Mouse (Mus musculus) C2C12 (cell line): ENCODE results near the gene Golim4. TPM values are rescaled to one million over a fixed set of nuclear protein-coding genes. Genes with fewer than 3 reads are reported as not detected.

Experiments used
- H3K27me3 ChIP-seq: one replicate; pipeline ENCODE4 v1.6.1; 2011; ENCODE audit not compliant: control insufficient read depth, insufficient read depth, insufficient read length
- H3K36me3 ChIP-seq: one replicate; pipeline ENCODE4 v1.6.1; 2011; ENCODE audit not compliant: control insufficient read depth, insufficient read depth
- H3K4me3 ChIP-seq: one replicate; pipeline ENCODE4 v1.5.1; 2011; ENCODE audit warnings: mild to moderate bottlenecking, control low read depth; ENCODE audit not compliant: poor library complexity, insufficient read depth, severe bottlenecking
- H3K79me2 ChIP-seq: one replicate; pipeline ENCODE4 v1.6.1; 2011; ENCODE audit not compliant: control insufficient read depth, insufficient read depth
- H3K79me3 ChIP-seq: one replicate; pipeline ENCODE4 v1.6.1; 2011; ENCODE audit warnings: low read depth, control low read depth
- H3ac ChIP-seq: one replicate; pipeline ENCODE3; 2011; ENCODE audit warnings: low read depth; ENCODE audit not compliant: control insufficient read depth, insufficient read length
- CEBPB ChIP-seq: IDR thresholded peaks from one replicate; pipeline ENCODE4 v1.6.1; 2011; ENCODE audit warnings: low read depth, mild to moderate bottlenecking, control low read depth, moderate library complexity
- CTCF ChIP-seq: IDR thresholded peaks from one replicate; pipeline ENCODE4 v1.5.1; 2011; ENCODE audit not compliant: control insufficient read depth, insufficient read depth, insufficient read length
- FOSL1 ChIP-seq: IDR thresholded peaks from one replicate; pipeline ENCODE4 v1.8.0; 2011; ENCODE audit warnings: mild to moderate bottlenecking, low read length; ENCODE audit not compliant: poor library complexity, insufficient read depth, severe bottlenecking
- MAX ChIP-seq: IDR thresholded peaks from one replicate; pipeline ENCODE4 v1.6.1; 2011; ENCODE audit warnings: mild to moderate bottlenecking, control low read depth
- MYOD1 ChIP-seq: IDR thresholded peaks from one replicate; pipeline ENCODE4 v1.6.1; 2011; ENCODE audit warnings: low read depth; ENCODE audit not compliant: control insufficient read depth, insufficient read length
- MYOG ChIP-seq: IDR thresholded peaks from one replicate; pipeline ENCODE4 v1.6.1; 2011; ENCODE audit not compliant: control insufficient read depth, insufficient read length; ENCODE audit errors: extremely low read depth
- USF1 ChIP-seq: IDR thresholded peaks from one replicate; pipeline ENCODE4 v1.6.1; 2011; ENCODE audit warnings: low read depth, mild to moderate bottlenecking, control low read depth, moderate library complexity
- polyA plus RNA-seq: library from polyadenylated mRNA; unstranded; fragments of >200 nt; fragmentation: generic; extraction: Trizol; gene quantifications from one replicate; pipeline ENCODE4 v1.2.1, GENCODE M21; 2012; ENCODE audit warnings: missing spikeins

Gene Golim4
- polyA plus RNA-seq, 1 experiment, result 12.0 TPM

DNA sequence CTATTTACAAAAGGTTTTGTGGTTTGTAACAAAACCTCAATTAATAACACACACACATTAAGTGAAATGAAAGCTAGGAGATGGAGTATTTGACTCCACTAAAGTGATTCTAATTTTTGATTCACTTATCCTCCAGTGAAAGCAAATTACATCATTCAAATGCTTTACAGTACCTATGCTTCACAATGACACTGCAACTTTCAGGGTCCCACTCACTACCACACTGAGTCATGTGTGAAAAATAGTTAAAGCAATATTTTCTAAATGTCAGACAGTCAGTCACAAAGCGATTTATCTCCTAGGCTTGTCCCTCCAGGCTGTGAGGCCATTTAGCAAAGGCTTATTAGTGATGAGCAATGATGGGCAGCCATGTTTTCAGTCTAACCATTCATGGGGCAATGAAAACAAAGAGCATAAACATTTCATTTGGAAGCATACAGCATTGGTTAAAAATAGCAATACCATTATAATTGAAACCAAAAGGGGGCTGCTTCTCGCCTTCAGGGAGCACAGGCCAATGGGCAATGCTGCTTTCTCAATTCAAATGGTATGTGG lies 8.1 kb downstream of the Golim4 start:
- no peaks in the 10 kb centered on the region for H3K36me3 ChIP-seq
- H3K79me3 ChIP-seq, result peaks cover 40% of the 10 kb centered on the region
- no peak for TF ChIP-seq MYOD1
- TF ChIP-seq MAX, result no peak
- TF ChIP-seq USF1, result no peak
- TF ChIP-seq CTCF, result no peak
- no peak for TF ChIP-seq CEBPB
- TF ChIP-seq FOSL1, result no peak
- no peak for TF ChIP-seq MYOG
- no peak overlapping the region for H3K4me3 ChIP-seq
- H3ac ChIP-seq, result no peak overlapping the region
- H3K27me3 ChIP-seq, result no peaks in the 10 kb centered on the region
- H3K79me2 ChIP-seq, result peaks cover 80% of the 10 kb centered on the region

DNA sequence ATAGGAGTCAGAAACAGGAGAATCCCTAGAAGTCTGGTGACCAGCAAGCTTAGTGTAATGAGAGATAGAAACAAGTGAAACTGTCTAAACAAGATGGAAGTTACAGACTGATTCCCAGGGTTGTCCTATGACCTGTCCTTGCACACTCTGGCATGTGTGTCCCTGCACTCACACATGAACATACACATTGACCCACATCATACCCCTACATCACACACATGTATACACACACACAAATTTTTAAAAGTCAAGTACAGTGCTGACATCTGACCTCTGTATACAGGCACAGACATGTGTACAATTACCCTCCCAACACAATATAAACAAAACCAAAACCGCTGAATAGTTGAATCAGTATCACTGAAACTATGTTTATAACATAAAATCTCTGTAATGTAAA lies 8.7 kb downstream of the Golim4 start:
- H3K79me2 ChIP-seq, result peaks cover 75% of the 10 kb centered on the region
- peaks cover 36% of the 10 kb centered on the region for H3K79me3 ChIP-seq
- no peak overlapping the region for H3K4me3 ChIP-seq
- H3K27me3 ChIP-seq, result no peaks in the 10 kb centered on the region
- TF ChIP-seq MYOD1 (no peak), CTCF (no peak), CEBPB (no peak), FOSL1 (no peak)
- H3K36me3 ChIP-seq, result no peaks in the 10 kb centered on the region
- no peak overlapping the region for H3ac ChIP-seq

DNA sequence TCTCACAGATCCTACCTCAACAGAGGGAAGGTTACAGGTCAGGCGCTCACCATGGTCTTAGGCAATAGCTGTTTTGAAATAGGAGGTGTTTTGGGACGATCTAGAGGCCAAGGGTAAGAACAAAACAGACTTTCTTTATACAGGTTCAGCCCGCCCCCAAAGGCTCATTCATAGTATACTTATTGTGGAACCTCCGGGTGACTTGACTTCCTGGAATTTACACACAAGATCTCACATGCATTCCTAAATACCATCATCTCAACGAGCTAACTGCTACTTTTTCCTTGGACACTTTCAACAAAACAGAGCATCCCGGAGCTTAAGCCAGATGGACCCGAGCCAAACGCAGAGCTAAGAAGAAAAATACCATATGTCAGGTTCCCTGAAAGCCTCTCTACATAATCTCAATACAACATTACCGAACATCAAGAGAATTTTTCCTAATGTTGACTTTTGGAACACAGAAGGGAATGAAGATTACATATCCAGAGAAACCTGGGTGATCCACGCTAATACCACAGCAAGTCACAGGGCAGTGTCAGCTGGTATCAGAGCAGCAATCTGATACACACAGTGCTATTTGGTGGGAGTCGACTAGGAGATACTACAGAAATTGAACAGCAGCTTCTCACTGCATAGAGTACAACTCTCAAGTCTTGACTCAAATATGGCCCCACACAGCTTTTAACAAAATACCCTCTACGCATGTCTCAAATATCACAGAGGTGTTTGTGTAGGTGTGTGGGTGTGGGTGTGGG lies 14.3 kb downstream of the Golim4 start:
- Histone ChIP-seq H3K4me3 (no peak overlapping the region), H3ac (no peak overlapping the region), H3K79me2 (peaks cover 50% of the 10 kb centered on the region), H3K79me3 (peaks cover 7% of the 10 kb centered on the region), H3K27me3 (no peaks in the 10 kb centered on the region), H3K36me3 (no peaks in the 10 kb centered on the region)
- no peak for TF ChIP-seq CEBPB
- TF ChIP-seq USF1, result no peak
- TF ChIP-seq MYOD1, result no peak
- no peak for TF ChIP-seq MAX
- no peak for TF ChIP-seq FOSL1
- TF ChIP-seq MYOG, result no peak
- TF ChIP-seq CTCF, result no peak

DNA sequence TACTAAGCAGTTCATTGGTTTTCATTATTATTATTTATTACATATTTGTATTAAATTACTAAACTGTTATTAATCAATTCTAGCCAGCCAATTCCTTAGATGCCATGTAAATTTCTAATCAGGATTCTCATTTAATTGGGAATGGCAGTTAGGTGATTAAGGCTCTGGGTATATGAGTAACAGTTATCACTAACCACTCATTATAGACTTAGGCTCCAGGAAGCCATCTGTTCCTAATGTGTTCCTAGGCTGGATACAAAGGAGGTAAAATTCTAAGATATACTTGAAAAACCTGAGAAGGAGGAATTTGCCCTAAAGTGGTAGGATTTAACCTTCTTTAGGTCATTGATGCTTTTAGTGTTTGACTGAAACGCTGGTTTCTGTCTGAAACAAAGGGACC lies 14.9 kb downstream of the Golim4 start:
- no peak overlapping the region for H3K4me3 ChIP-seq
- no peak overlapping the region for H3ac ChIP-seq
- peaks cover 7% of the 10 kb centered on the region for H3K79me3 ChIP-seq
- no peak for TF ChIP-seq FOSL1
- no peak for TF ChIP-seq MAX
- TF ChIP-seq CTCF, result no peak
- no peak for TF ChIP-seq MYOD1
- TF ChIP-seq MYOG, result no peak
- TF ChIP-seq USF1, result no peak
- no peak for TF ChIP-seq CEBPB
- H3K27me3 ChIP-seq, result no peaks in the 10 kb centered on the region
- H3K36me3 ChIP-seq, result no peaks in the 10 kb centered on the region
- H3K79me2 ChIP-seq, result peaks cover 44% of the 10 kb centered on the region

DNA sequence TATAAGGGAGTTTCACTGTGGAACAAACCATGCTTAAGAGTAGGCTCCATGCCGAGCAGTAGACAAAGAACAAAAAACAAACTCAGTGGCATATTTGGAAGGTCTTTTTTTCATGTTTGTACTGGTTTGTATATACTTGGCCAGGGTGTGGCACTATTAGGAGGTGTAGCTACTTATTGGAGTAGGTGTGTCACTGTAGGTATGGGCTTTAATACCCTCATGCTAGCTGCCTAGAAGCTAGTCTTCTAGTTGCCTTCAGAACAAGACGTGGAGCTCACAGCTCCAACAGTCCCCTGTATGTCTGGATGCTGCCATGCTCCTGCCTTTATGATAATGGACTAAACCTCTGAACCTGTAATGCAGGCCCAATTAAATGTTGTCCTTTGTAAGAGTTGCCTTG lies 20.6 kb downstream of the Golim4 start:
- Histone ChIP-seq H3K27me3 (no peaks in the 10 kb centered on the region), H3ac (no peak overlapping the region), H3K79me2 (peaks cover 31% of the 10 kb centered on the region), H3K4me3 (no peak overlapping the region), H3K36me3 (no peaks in the 10 kb centered on the region), H3K79me3 (peaks cover 12% of the 10 kb centered on the region)
- TF ChIP-seq MAX (no peak), CEBPB (no peak), CTCF (no peak), MYOD1 (no peak), MYOG (no peak), FOSL1 (no peak), USF1 (no peak)
